Mouse (Mus musculus) forebrain, embryonic 10.5 days (tissue): Measurements from ENCODE around the gene Fads6. TPM values are rescaled to one million over a fixed set of nuclear protein-coding genes. Genes with fewer than 3 reads are reported as not detected.

Experiments used
- DNase-seq: peaks from one replicate; pipeline ENCODE4 v3.0.0-alpha.2; 2017; ENCODE audit warnings: low spot score; ENCODE audit errors: extremely low spot score
- H3K27ac ChIP-seq: fragments of 300-500 bp; sonication (generic); 2 replicates; pipeline ENCODE4 v1.5.1; 2016; ENCODE audit warnings: mild to moderate bottlenecking
- H3K27me3 ChIP-seq: fragments of 300-500 bp; sonication (generic); 2 replicates; pipeline ENCODE4 v1.6.1; 2016; ENCODE audit warnings: mild to moderate bottlenecking; ENCODE audit not compliant: poor library complexity, severe bottlenecking
- H3K36me3 ChIP-seq: fragments of 300-500 bp; sonication (generic); replicated peaks from 2 replicates; pipeline ENCODE4 v1.6.1; 2016; ENCODE audit warnings: mild to moderate bottlenecking, moderate library complexity
- H3K4me1 ChIP-seq: fragments of 300-500 bp; sonication (generic); 2 replicates; pipeline ENCODE4 v1.6.1; 2016
- H3K4me3 ChIP-seq: fragments of 300-500 bp; sonication (generic); 2 replicates; pipeline ENCODE4 v1.5.1; 2016; ENCODE audit warnings: mild to moderate bottlenecking, moderate library complexity
- H3K9me3 ChIP-seq: fragments of 300-500 bp; sonication (generic); 2 replicates; pipeline ENCODE4 v1.6.1; 2016; ENCODE audit warnings: mild to moderate bottlenecking, moderate library complexity
- WGBS: fragments of 180-500 bp; shearing (Covaris S2); methylation state at CpG from one replicate; pipeline ENCODE4 v1.1.7; 2016; 5-methylcytosine and 5-hydroxymethylcytosine counted together
- polyA plus RNA-seq: library from polyadenylated mRNA; unstranded; fragments of >200 nt; fragmentation: Nextera tagmentation; extraction: Ambion mirVana; gene quantifications from 2 replicates; pipeline ENCODE4 v1.2.1, GENCODE M21; 2016

The Fads6 gene
- polyA plus RNA-seq, 1 experiment from 2014 or later: 0.45 TPM

GRCm38 (mm10) chr11:115321906-115322693 is 24.6 kb upstream of the Fads6 start, which contains the start of gene Ush1g:
Ush1g (minus strand) TSS chr11:115322041.
- H3K27ac ChIP-seq: no peak within 1 kb of the TSS
- DNase-seq: peak; percentile 87
- H3K4me3 ChIP-seq: peak within 1 kb of the TSS; percentile 27
- H3K27me3 ChIP-seq: peaks cover 96% of the 10 kb centered on the region
- H3K9me3 ChIP-seq: no peaks in the 10 kb centered on the region
- peaks cover 46% of the 10 kb centered on the region for H3K4me1 ChIP-seq
- 4% methylated on average over 35 of the region's 35 CpGs for WGBS
- H3K36me3 ChIP-seq: no peaks in the 10 kb centered on the region

GRCm38 (mm10) chr11:115319704-115320383 is 22.4 kb upstream of the Fads6 start:
- Histone ChIP-seq H3K27ac (no peak overlapping the region), H3K4me1 (peaks cover 46% of the 10 kb centered on the region), H3K27me3 (peaks cover 100% of the 10 kb centered on the region), H3K4me3 (0 out of 2 replicates have a peak overlapping the region, but pooled peaks have one; percentile 5), H3K36me3 (no peaks in the 10 kb centered on the region), H3K9me3 (no peaks in the 10 kb centered on the region)
- WGBS: 8% methylated on average over 18 of the region's 18 CpGs
- DNase-seq: no peak

- Histone ChIP-seq H3K4me1 (peaks cover 44% of the 10 kb centered on the region), H3K27ac (no peak overlapping the region), H3K9me3 (no peaks in the 10 kb centered on the region), H3K36me3 (no peaks in the 10 kb centered on the region), H3K4me3 (peak overlapping the region; percentile 28; the same call in 1 of the 2 replicates), H3K27me3 (peaks cover 100% of the 10 kb centered on the region)
- 5% methylated on average over 63 of the region's 63 CpGs for WGBS
- DNase-seq: no peak
These were observed 21.0 kb upstream of the Fads6 start for GRCm38 (mm10) chr11:115318245-115319027.

- Histone ChIP-seq H3K9me3 (no peaks in the 10 kb centered on the region), H3K4me1 (peaks cover 32% of the 10 kb centered on the region), H3K4me3 (no peak overlapping the region), H3K27ac (no peak overlapping the region), H3K36me3 (no peaks in the 10 kb centered on the region), H3K27me3 (peaks cover 100% of the 10 kb centered on the region)
- WGBS: 62% methylated on average over 7 of the region's 7 CpGs
- no peak for DNase-seq
These were observed 19.7 kb upstream of the Fads6 start for GRCm38 (mm10) chr11:115317204-115317603.

GRCm38 (mm10) chr11:115314249-115314648 is 16.8 kb upstream of the Fads6 start:
- no peak overlapping the region for H3K4me3 ChIP-seq
- no peaks in the 10 kb centered on the region for H3K9me3 ChIP-seq
- peaks cover 78% of the 10 kb centered on the region for H3K27me3 ChIP-seq
- peaks cover 13% of the 10 kb centered on the region for H3K4me1 ChIP-seq
- H3K36me3 ChIP-seq: no peaks in the 10 kb centered on the region
- WGBS: 52% methylated on average over 2 of the region's 2 CpGs
- H3K27ac ChIP-seq: no peak overlapping the region
- DNase-seq: no peak

GRCm38 (mm10) chr11:115308781-115309180 is 11.3 kb upstream of the Fads6 start:
- Histone ChIP-seq H3K27ac (no peak overlapping the region), H3K9me3 (no peaks in the 10 kb centered on the region), H3K36me3 (no peaks in the 10 kb centered on the region), H3K27me3 (peaks cover 58% of the 10 kb centered on the region), H3K4me1 (peaks cover 17% of the 10 kb centered on the region), H3K4me3 (no peak overlapping the region)
- 73% methylated on average over 1 of the region's 1 CpGs for WGBS
- no peak for DNase-seq

GRCm38 (mm10) chr11:115306863-115307262 is 9.4 kb upstream of the Fads6 start, which contains the start of gene Otop2:
Otop2 (plus strand) TSS chr11:115307163.
- Histone ChIP-seq H3K27me3 (peaks cover 38% of the 10 kb centered on the region), H3K4me3 (no peak within 1 kb of the TSS), H3K36me3 (no peaks in the 10 kb centered on the region), H3K4me1 (peaks cover 17% of the 10 kb centered on the region), H3K9me3 (no peaks in the 10 kb centered on the region), H3K27ac (0 out of 2 replicates have a peak within 1 kb of the TSS, but pooled peaks have one; percentile 22)
- WGBS: 21% methylated on average over 8 of the region's 8 CpGs
- DNase-seq: no peak

- no peak overlapping the region for H3K27ac ChIP-seq
- no peak for DNase-seq
- WGBS: 82% methylated on average over 8 of the region's 8 CpGs
- H3K4me1 ChIP-seq: peaks cover 17% of the 10 kb centered on the region
- no peak overlapping the region for H3K4me3 ChIP-seq
- H3K9me3 ChIP-seq: no peaks in the 10 kb centered on the region
- peaks cover 47% of the 10 kb centered on the region for H3K27me3 ChIP-seq
- no peaks in the 10 kb centered on the region for H3K36me3 ChIP-seq
These were observed 5.7 kb upstream of the Fads6 start for GRCm38 (mm10) chr11:115303167-115303566.

- 95% methylated on average over 2 of the region's 2 CpGs for WGBS
- no peak for DNase-seq
- Histone ChIP-seq H3K36me3 (no peaks in the 10 kb centered on the region), H3K4me1 (peaks cover 21% of the 10 kb centered on the region), H3K9me3 (no peaks in the 10 kb centered on the region), H3K27me3 (peaks cover 47% of the 10 kb centered on the region), H3K27ac (no peak overlapping the region), H3K4me3 (no peak overlapping the region)
These were observed 3.9 kb upstream of the Fads6 start for GRCm38 (mm10) chr11:115301351-115301750.

- DNase-seq: no peak
- 76% methylated on average over 4 of the region's 4 CpGs for WGBS
- peaks cover 16% of the 10 kb centered on the region for H3K4me1 ChIP-seq
- H3K9me3 ChIP-seq: no peaks in the 10 kb centered on the region
- H3K36me3 ChIP-seq: no peaks in the 10 kb centered on the region
- no peak overlapping the region for H3K4me3 ChIP-seq
- H3K27ac ChIP-seq: no peak overlapping the region
- peaks cover 47% of the 10 kb centered on the region for H3K27me3 ChIP-seq
These were observed 3.3 kb upstream of the Fads6 start for GRCm38 (mm10) chr11:115300745-115301144.

- H3K27me3 ChIP-seq: peaks cover 43% of the 10 kb centered on the region
- 71% methylated on average over 8 of the region's 8 CpGs for WGBS
These were observed 697 bp upstream of the Fads6 start for GRCm38 (mm10) chr11:115298160-115298559.

GRCm38 (mm10) chr11:115296471-115297210 is 822 bp downstream of the Fads6 start:
- DNase-seq: no peak
- Histone ChIP-seq H3K36me3 (no peaks in the 10 kb centered on the region), H3K27ac (peak overlapping the region; percentile 80), H3K9me3 (no peaks in the 10 kb centered on the region), H3K27me3 (peaks cover 43% of the 10 kb centered on the region), H3K4me3 (peak overlapping the region; percentile 56), H3K4me1 (peaks cover 19% of the 10 kb centered on the region)
- WGBS: 55% methylated on average over 21 of the region's 21 CpGs

More at GRCm38 (mm10) chr11:115298160-115298559, 697 bp upstream of the Fads6 start:
- Histone ChIP-seq H3K36me3 (no peaks in the 10 kb centered on the region), H3K4me3 (peak overlapping the region; percentile 56; the same call in 1 of the 2 replicates), H3K9me3 (no peaks in the 10 kb centered on the region), H3K4me1 (peaks cover 19% of the 10 kb centered on the region), H3K27ac (no peak overlapping the region; the same call in 1 of the 2 replicates)
- no peak for DNase-seq
